Mouse (Mus musculus): ENCODE measurements around the gene Cass4. TPM values are rescaled to one million over a fixed set of nuclear protein-coding genes. Genes with fewer than 3 reads are reported as not detected.

The Cass4 gene
- total and polyA plus RNA-seq, 3 experiments = 2.9 to 5.3 (median 3.8) TPM

- H3K4me2 ChIP-seq (ENCODE audit: insufficient read depth, low read depth, poor library complexity, severe bottlenecking) = peak overlapping the region; percentile 87
- no peak for TF ChIP-seq MAFK (IDR thresholded peaks at IDR 0.05; ENCODE audit: insufficient replicate concordance, low read length)
- no peak for TF ChIP-seq JUND (conservative IDR thresholded peaks at IDR 0.05; ENCODE audit: low read depth, low read length)
- TF ChIP-seq JUN (IDR thresholded peaks at IDR 0.05; ENCODE audit: insufficient read depth, low read depth, low read length) = no peak
- TF ChIP-seq HCFC1 (IDR thresholded peaks at IDR 0.05; ENCODE audit: low read depth, low read length) = no peak
- TF ChIP-seq MXI1 (IDR thresholded peaks at IDR 0.05; ENCODE audit: low read depth, low read length) = no peak
- TF ChIP-seq ZMIZ1 (IDR thresholded peaks at IDR 0.05; ENCODE audit: low read depth, low read length) = no peak
- no peak for TF ChIP-seq USF1 (IDR thresholded peaks at IDR 0.05; ENCODE audit: low read depth, low read length)
- no peak for TF ChIP-seq ZNF384 (IDR thresholded peaks at IDR 0.05; ENCODE audit: low read depth, low read length)
- TF ChIP-seq NRF1 (IDR thresholded peaks at IDR 0.05; ENCODE audit: low read depth, low read length) = no peak
- no peak for TF ChIP-seq TBP (conservative IDR thresholded peaks at IDR 0.05; ENCODE audit: low read depth, low read length)
- no peak for TF ChIP-seq MAX (IDR thresholded peaks at IDR 0.05; ENCODE audit: low read length)
- no peak for TF ChIP-seq RCOR1 (conservative IDR thresholded peaks at IDR 0.05; ENCODE audit: low read depth, low read length)
- no peak for TF ChIP-seq POLR2A (IDR thresholded peaks at IDR 0.05; ENCODE audit: low read depth, low read length)
- no peak for TF ChIP-seq BHLHE40 (IDR thresholded peaks at IDR 0.05; ENCODE audit: low read depth, low read length)
- no peak for TF ChIP-seq ETS1 (conservative IDR thresholded peaks at IDR 0.05; ENCODE audit: low read depth, low read length)
- TF ChIP-seq GABPA (IDR thresholded peaks at IDR 0.05; ENCODE audit: insufficient replicate concordance, low read depth, low read length) = no peak
- no peak for TF ChIP-seq ZC3H11A (IDR thresholded peaks at IDR 0.05; ENCODE audit: low read depth, low read length)
- no peak for TF ChIP-seq EP300 (IDR thresholded peaks at IDR 0.05; ENCODE audit: low read length)
- TF ChIP-seq MYC (IDR thresholded peaks at IDR 0.05; ENCODE audit: low read depth, low read length) = no peak
- TF ChIP-seq TCF12 (IDR thresholded peaks at IDR 0.05; ENCODE audit: low read depth, low read length) = no peak
- no peaks in the 10 kb centered on the region for H3K27me3 ChIP-seq (replicated peaks)
- H3K79me2 ChIP-seq (replicated peaks; ENCODE audit: control insufficient read depth, extremely low read depth, insufficient read depth, poor library complexity, severe bottlenecking) = peaks cover 72% of the 10 kb centered on the region
- H3K9ac ChIP-seq (ENCODE audit: insufficient read depth, low read depth) = peak overlapping the region; percentile 91
- in situ Hi-C loops (cut with MboI; ENCODE audit: low pct_ligation_motif_present, low pct_unique_long_range_greater_than_20kb, low sequenced_read_pairs) (loop anchor here (5.0 kb wide), 1 partner anchor 71 kb away; the partner anchor contains the start of gene Rtf2), dilution Hi-C loops (cut with MboI; ENCODE audit: extremely low pct_ligation_motif_present, extremely low pct_unique_long_range_greater_than_20kb, low sequenced_read_pairs) (no loop called here)
- H3K4me1 ChIP-seq (ENCODE audit: control insufficient read depth in 1 of 2, insufficient read depth in 2 of 2) = peaks cover 3 to 39% of the 10 kb centered on the region in 2 experiments; a peak in 3 of 4 replicates
- no peak overlapping the region for H3K27ac ChIP-seq (ENCODE audit: insufficient read depth, low read depth)
- peaks cover 43 to 62% of the 10 kb centered on the region in 2 experiments for H3K36me3 ChIP-seq (replicated peaks in 1 of 2; ENCODE audit: control insufficient read depth in 1 of 2, insufficient read depth in 1 of 2, low read length in 1 of 2)
- H3K4me3 ChIP-seq (replicated peaks in 1 of 3; ENCODE audit: low read depth in 2 of 3, low read length in 2 of 3, poor library complexity in 1 of 3) = peak overlapping the region; percentile 73 to 93 (median 93)
- no peak for DNase-seq (ENCODE audit: extremely low read depth)
- H3K9me3 ChIP-seq (replicated peaks; ENCODE audit: low read length) = no peaks in the 10 kb centered on the region
These were observed 22.3 kb upstream of the Cass4 start for GRCm38 (mm10) chr2:172371258-172371657.

GRCm38 (mm10) chr2:172376551-172376950, 17.0 kb upstream of the Cass4 start:
- dilution Hi-C loops (cut with MboI; ENCODE audit: extremely low pct_ligation_motif_present, extremely low pct_unique_long_range_greater_than_20kb, low sequenced_read_pairs) = no loop called here
- H3K36me3 ChIP-seq (replicated peaks in 1 of 2; ENCODE audit: control insufficient read depth in 1 of 2, insufficient read depth in 1 of 2, low read length in 1 of 2) = peaks cover 81 to 91% of the 10 kb centered on the region in 2 experiments
- H3K79me2 ChIP-seq (replicated peaks; ENCODE audit: control insufficient read depth, extremely low read depth, insufficient read depth, poor library complexity, severe bottlenecking) = peaks cover 26% of the 10 kb centered on the region
- TF ChIP-seq MAZ (IDR thresholded peaks at IDR 0.05; ENCODE audit: low read depth, low read length) (no peak), POLR2A (IDR thresholded peaks at IDR 0.05; ENCODE audit: low read depth, low read length) (no peak), JUN (IDR thresholded peaks at IDR 0.05; ENCODE audit: insufficient read depth, low read depth, low read length) (no peak), ELF1 (IDR thresholded peaks at IDR 0.05; ENCODE audit: low read depth, low read length) (no peak), CHD1 (IDR thresholded peaks at IDR 0.05; ENCODE audit: low read depth, low read length) (no peak), POLR2AphosphoS2 (IDR thresholded peaks at IDR 0.05; ENCODE audit: low read depth, low read length) (no peak), IRF4 (IDR thresholded peaks at IDR 0.05; ENCODE audit: low read depth, low read length) (no peak), NRF1 (IDR thresholded peaks at IDR 0.05; ENCODE audit: low read depth, low read length) (no peak), GABPA (IDR thresholded peaks at IDR 0.05; ENCODE audit: insufficient replicate concordance, low read depth, low read length) (no peak), MXI1 (IDR thresholded peaks at IDR 0.05; ENCODE audit: low read depth, low read length) (no peak), UBTF (IDR thresholded peaks at IDR 0.05; ENCODE audit: low read depth, low read length) (no peak), SIN3A (IDR thresholded peaks at IDR 0.05; ENCODE audit: low read length) (no peak), E2F4 (IDR thresholded peaks at IDR 0.05; ENCODE audit: insufficient replicate concordance, low read depth, low read length) (no peak), TBP (conservative IDR thresholded peaks at IDR 0.05; ENCODE audit: low read depth, low read length) (no peak)
- H3K4me3 ChIP-seq (replicated peaks in 1 of 3; ENCODE audit: low read depth in 2 of 3, low read length in 2 of 3, poor library complexity in 1 of 3) = no peak overlapping the region
- H3K27ac ChIP-seq (ENCODE audit: insufficient read depth, low read depth) = no peak overlapping the region
- H3K4me1 ChIP-seq (ENCODE audit: control insufficient read depth in 1 of 2, insufficient read depth in 2 of 2) = peaks cover 0 to 45% of the 10 kb centered on the region in 2 experiments; a peak in 3 of 4 replicates
- DNase-seq (ENCODE audit: extremely low read depth) = no peak
- no peak overlapping the region for H3K4me2 ChIP-seq (ENCODE audit: insufficient read depth, low read depth, poor library complexity, severe bottlenecking)
- in situ Hi-C loops (cut with MboI; ENCODE audit: low pct_ligation_motif_present, low pct_unique_long_range_greater_than_20kb, low sequenced_read_pairs) = no loop called here
- H3K9ac ChIP-seq (ENCODE audit: insufficient read depth, low read depth) = no peak overlapping the region
- no peaks in the 10 kb centered on the region for H3K27me3 ChIP-seq (replicated peaks)
- no peaks in the 10 kb centered on the region for H3K9me3 ChIP-seq (replicated peaks; ENCODE audit: low read length)

All from CH12.LX (cell line).